Mouse (Mus musculus) spleen, postnatal 14 days (tissue): ENCODE data around the gene Trip10.

Experiments
- DNase-seq, 2 experiments: peaks; one replicate each; pipeline ENCODE4 v3.0.0; 2021 to 2022; ENCODE audit warnings: low spot score in 2 of 2

Trip10 gene

GRCm38 (mm10) chr17:57234254-57234928 is 14.9 kb upstream of the Trip10 start:
- no peak for DNase-seq

- DNase-seq = no peak
Observed at GRCm38 (mm10) chr17:57235803-57236202, 13.5 kb upstream of the Trip10 start.

- no peak for DNase-seq
Observed at GRCm38 (mm10) chr17:57237181-57237580, 12.1 kb upstream of the Trip10 start.

GRCm38 (mm10) chr17:57243650-57244370 is 5.4 kb upstream of the Trip10 start:
- no peak for DNase-seq

GRCm38 (mm10) chr17:57245311-57245929 is 3.8 kb upstream of the Trip10 start:
- DNase-seq = no peak

- DNase-seq = no peak
Observed at GRCm38 (mm10) chr17:57246663-57247392, 2.4 kb upstream of the Trip10 start.

GRCm38 (mm10) chr17:57247393-57248200 is 1.7 kb upstream of the Trip10 start:
- DNase-seq = peak; percentile 71 to 75

- peak; percentile 70 to 74 for DNase-seq
Observed at GRCm38 (mm10) chr17:57248201-57248699, 1.0 kb upstream of the Trip10 start, which contains the start of gene Gpr108. Gpr108 (minus strand) TSS chr17:57248446.

- no peak for DNase-seq
Observed at GRCm38 (mm10) chr17:57248771-57249170, 484 bp upstream of the Trip10 start.

- DNase-seq = no peak
Observed at GRCm38 (mm10) chr17:57250461-57251160, 1.4 kb downstream of the Trip10 start.

GRCm38 (mm10) chr17:57251431-57251830 is 2.2 kb downstream of the Trip10 start:
- DNase-seq = no peak

- no peak for DNase-seq
Observed at GRCm38 (mm10) chr17:57253306-57253705, 4.1 kb downstream of the Trip10 start.

- no peak for DNase-seq
Observed at GRCm38 (mm10) chr17:57255354-57255753, 6.1 kb downstream of the Trip10 start.

GRCm38 (mm10) chr17:57256921-57257485 is 7.7 kb downstream of the Trip10 start:
- DNase-seq = no peak

- no peak for DNase-seq
Observed at GRCm38 (mm10) chr17:57258191-57258590, 8.9 kb downstream of the Trip10 start.

- no peak for DNase-seq
Observed at GRCm38 (mm10) chr17:57259742-57260141, 10.5 kb downstream of the Trip10 start.

- no peak for DNase-seq
Observed at GRCm38 (mm10) chr17:57260351-57260750, 11.1 kb downstream of the Trip10 start.

- DNase-seq = no peak
Observed at GRCm38 (mm10) chr17:57261286-57261685, 12.0 kb downstream of the Trip10 start.

- no peak for DNase-seq
Observed at GRCm38 (mm10) chr17:57261796-57262195, 12.5 kb downstream of the Trip10 start.
